Mouse (Mus musculus): Measurements from ENCODE around the gene Cib4.

Gene Cib4

GRCm38 (mm10) chr5:30518108-30518507 lies 27.5 kb downstream of the Cib4 start:
- DNase-seq (ENCODE audit: low read depth): no peak

- peak; percentile 64 for DNase-seq (ENCODE audit: low read depth)
These were observed 29.3 kb downstream of the Cib4 start for GRCm38 (mm10) chr5:30516376-30516775.

- no peak for DNase-seq (ENCODE audit: low read depth)
These were observed 32.5 kb downstream of the Cib4 start for GRCm38 (mm10) chr5:30513111-30513510.

- no peak for DNase-seq (ENCODE audit: low read depth)
These were observed 48.3 kb downstream of the Cib4 start for GRCm38 (mm10) chr5:30497299-30497698.

- DNase-seq (ENCODE audit: low read depth): no peak
These were observed 48.8 kb downstream of the Cib4 start for GRCm38 (mm10) chr5:30496821-30497220.

GRCm38 (mm10) chr5:30495288-30495687 lies 50.3 kb downstream of the Cib4 start:
- DNase-seq (ENCODE audit: low read depth): no peak

GRCm38 (mm10) chr5:30494606-30495005 lies 51.0 kb downstream of the Cib4 start:
- no peak for DNase-seq (ENCODE audit: low read depth)

- DNase-seq (ENCODE audit: low read depth): no peak
These were observed 51.9 kb downstream of the Cib4 start for GRCm38 (mm10) chr5:30493723-30494122.

GRCm38 (mm10) chr5:30490845-30491244 lies 54.8 kb downstream of the Cib4 start:
- DNase-seq (ENCODE audit: low read depth): no peak

- DNase-seq (ENCODE audit: low read depth): no peak
These were observed 55.4 kb downstream of the Cib4 start for GRCm38 (mm10) chr5:30490215-30490614.

- no peak for DNase-seq (ENCODE audit: low read depth)
These were observed 60.5 kb downstream of the Cib4 start for GRCm38 (mm10) chr5:30485136-30485535.

GRCm38 (mm10) chr5:30484591-30484990 lies 61.0 kb downstream of the Cib4 start:
- no peak for DNase-seq (ENCODE audit: low read depth)

GRCm38 (mm10) chr5:30483533-30483932 lies 62.1 kb downstream of the Cib4 start:
- DNase-seq (ENCODE audit: low read depth): no peak

- DNase-seq (ENCODE audit: low read depth): peak; percentile 66
These were observed 63.3 kb downstream of the Cib4 start for GRCm38 (mm10) chr5:30482319-30482718.

- peak; percentile 55 for DNase-seq (ENCODE audit: low read depth)
These were observed 69.1 kb downstream of the Cib4 start for GRCm38 (mm10) chr5:30476534-30476933.

- no peak for DNase-seq (ENCODE audit: low read depth)
These were observed 73.5 kb downstream of the Cib4 start for GRCm38 (mm10) chr5:30472148-30472547.

GRCm38 (mm10) chr5:30470454-30470853 lies 75.2 kb downstream of the Cib4 start:
- DNase-seq (ENCODE audit: low read depth): no peak

- DNase-seq (ENCODE audit: low read depth): no peak
These were observed 79.3 kb downstream of the Cib4 start for GRCm38 (mm10) chr5:30466315-30466714.

GRCm38 (mm10) chr5:30465861-30466260 lies 79.8 kb downstream of the Cib4 start, which contains the start of gene 1700001C02Rik:
1700001C02Rik (plus strand) TSS chr5:30466047.
- DNase-seq (ENCODE audit: low read depth): no peak

GRCm38 (mm10) chr5:30461821-30462220 lies 83.8 kb downstream of the Cib4 start, which contains the start of gene Otof:
Otof (minus strand) TSS chr5:30461932.
- no peak for DNase-seq (ENCODE audit: low read depth)

GRCm38 (mm10) chr5:30460155-30460554 lies 85.5 kb downstream of the Cib4 start:
- DNase-seq (ENCODE audit: low read depth): no peak

GRCm38 (mm10) chr5:30456056-30456455 lies 89.6 kb downstream of the Cib4 start:
- DNase-seq (ENCODE audit: low read depth): no peak

GRCm38 (mm10) chr5:30444327-30444895 lies 101.2 kb downstream of the Cib4 start:
- no peak for DNase-seq (ENCODE audit: low read depth)

GRCm38 (mm10) chr5:30442196-30442595 lies 103.4 kb downstream of the Cib4 start:
- peak; percentile 26 for DNase-seq (ENCODE audit: low read depth)
